Mouse (Mus musculus) stomach, postnatal 0 days (tissue): ENCODE data around the gene Naa25.

Source experiments
- CTCF ChIP-seq: IDR thresholded peaks from 2 replicates; pipeline ENCODE4 v1.5.1; 2016; ENCODE audit warnings: antibody characterized with exemption, low read depth, mild to moderate bottlenecking, moderate library complexity
- EP300 ChIP-seq: optimal IDR thresholded peaks from 2 replicates; pipeline ENCODE3; 2016; ENCODE audit warnings: antibody characterized with exemption

- no peak for TF ChIP-seq CTCF
- TF ChIP-seq EP300, result no peak
These were observed 36.0 kb upstream of the Naa25 start for GRCm38 (mm10) chr5:121361696-121362095.
